Mouse (Mus musculus): ENCODE data around the gene Reg3a. TPM values are rescaled to one million over a fixed set of nuclear protein-coding genes. Genes with fewer than 3 reads are reported as not detected.

Reg3a gene
- polyA plus RNA-seq, 2 experiments: not detected

GRCm38 (mm10) chr6:78425497-78425896, 45.0 kb downstream of the Reg3a start:
- Histone ChIP-seq H3K9me3 (ENCODE audit: control insufficient read depth, low read length) (no peaks in the 10 kb centered on the region), H3K4me1 (replicated peaks; ENCODE audit: control insufficient read depth in 2 of 2, insufficient read depth in 2 of 2, low read length in 1 of 2) (no peaks in the 10 kb centered on the region), H3K4me3 (ENCODE audit: insufficient read depth in 1 of 2, low read depth in 2 of 2, low read length in 2 of 2) (no peak overlapping the region), H3K9ac (replicated peaks) (no peak overlapping the region), H3K27me3 (ENCODE audit: control insufficient read depth, insufficient read depth, low read length) (no peaks in the 10 kb centered on the region), H3K27ac (no peak overlapping the region), H3K36me3 (replicated peaks; ENCODE audit: control insufficient read depth, insufficient read depth, low read depth) (no peaks in the 10 kb centered on the region), H3K4me2 (ENCODE audit: low read depth) (no peak overlapping the region)
- TF ChIP-seq EP300 (IDR thresholded peaks at IDR 0.05; ENCODE audit: low read depth) (no peak), CTCF (IDR thresholded peaks at IDR 0.05; ENCODE audit: low read depth) (no peak)
- WGBS (ENCODE audit: insufficient replicate concordance): 68% methylated on average over 3 of the region's 3 CpGs
- DNase-seq (ENCODE audit: low read depth in 3 of 3, low spot score in 3 of 3): no peak
- no peak for ATAC-seq (ENCODE audit: insufficient read depth)

Other genes with a start within 250 kb of the Reg3a start
- not detected in 2 replicates for gene Reg3b, start 10.1 kb upstream of the Reg3a start, polyA plus RNA-seq (2012; rRNA removed)
- gene Reg3b, start 10.1 kb upstream of the Reg3a start, polyA plus RNA-seq (2014; fragmentation: Nextera tagmentation; extraction: Ambion mirVana): not detected in 2 replicates
- gene Reg3d, start 1.8 kb upstream of the Reg3a start, polyA plus RNA-seq (2012; rRNA removed): not detected in 2 replicates
- gene Reg3d, start 1.8 kb upstream of the Reg3a start, polyA plus RNA-seq (2014; fragmentation: Nextera tagmentation; extraction: Ambion mirVana): not detected in 2 replicates
- not detected in 2 replicates for gene Reg2, start 14.9 kb downstream of the Reg3a start, polyA plus RNA-seq (2012; rRNA removed)
- not detected in 2 replicates for gene Reg2, start 14.9 kb downstream of the Reg3a start, polyA plus RNA-seq (2014; fragmentation: Nextera tagmentation; extraction: Ambion mirVana)
- not detected in 2 replicates for gene Reg1, start 42.0 kb downstream of the Reg3a start, polyA plus RNA-seq (2012; rRNA removed)
- not detected in 2 replicates for gene Reg1, start 42.0 kb downstream of the Reg3a start, polyA plus RNA-seq (2014; fragmentation: Nextera tagmentation; extraction: Ambion mirVana)
- not detected in 2 replicates for gene Reg3g, start 88.2 kb downstream of the Reg3a start, polyA plus RNA-seq (2012; rRNA removed)
- not detected in 2 replicates for gene Reg3g, start 88.2 kb downstream of the Reg3a start, polyA plus RNA-seq (2014; fragmentation: Nextera tagmentation; extraction: Ambion mirVana)